Mouse (Mus musculus) urinary bladder, postnatal 14 days (tissue): ENCODE data around the gene E030018B13Rik.

ENCODE experiments used
- DNase-seq: peaks from one replicate; pipeline ENCODE4 v3.0.0; 2021; ENCODE audit warnings: low spot score

E030018B13Rik gene

DNA sequence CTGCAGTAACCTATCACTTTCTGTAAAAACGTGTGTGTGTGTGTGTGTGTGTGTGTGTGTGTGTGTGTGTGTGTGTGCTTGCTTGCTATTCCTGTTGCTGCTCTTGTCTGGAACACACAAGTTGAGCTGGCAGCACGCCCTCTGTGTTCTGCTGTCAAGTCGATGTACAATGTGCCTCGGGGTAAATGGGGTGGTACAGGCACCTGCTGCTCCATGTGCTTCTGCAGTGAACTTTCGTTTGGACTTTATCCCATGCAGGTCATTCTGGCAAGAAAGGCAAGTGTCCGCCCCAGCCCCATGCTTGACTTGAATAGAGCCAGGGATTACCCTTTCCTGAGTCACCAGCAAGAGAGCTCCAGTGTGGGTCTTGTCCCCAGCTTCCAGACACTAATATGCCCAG lies 1.0 kb downstream of the E030018B13Rik start:
- peak; percentile 63 for DNase-seq

DNA sequence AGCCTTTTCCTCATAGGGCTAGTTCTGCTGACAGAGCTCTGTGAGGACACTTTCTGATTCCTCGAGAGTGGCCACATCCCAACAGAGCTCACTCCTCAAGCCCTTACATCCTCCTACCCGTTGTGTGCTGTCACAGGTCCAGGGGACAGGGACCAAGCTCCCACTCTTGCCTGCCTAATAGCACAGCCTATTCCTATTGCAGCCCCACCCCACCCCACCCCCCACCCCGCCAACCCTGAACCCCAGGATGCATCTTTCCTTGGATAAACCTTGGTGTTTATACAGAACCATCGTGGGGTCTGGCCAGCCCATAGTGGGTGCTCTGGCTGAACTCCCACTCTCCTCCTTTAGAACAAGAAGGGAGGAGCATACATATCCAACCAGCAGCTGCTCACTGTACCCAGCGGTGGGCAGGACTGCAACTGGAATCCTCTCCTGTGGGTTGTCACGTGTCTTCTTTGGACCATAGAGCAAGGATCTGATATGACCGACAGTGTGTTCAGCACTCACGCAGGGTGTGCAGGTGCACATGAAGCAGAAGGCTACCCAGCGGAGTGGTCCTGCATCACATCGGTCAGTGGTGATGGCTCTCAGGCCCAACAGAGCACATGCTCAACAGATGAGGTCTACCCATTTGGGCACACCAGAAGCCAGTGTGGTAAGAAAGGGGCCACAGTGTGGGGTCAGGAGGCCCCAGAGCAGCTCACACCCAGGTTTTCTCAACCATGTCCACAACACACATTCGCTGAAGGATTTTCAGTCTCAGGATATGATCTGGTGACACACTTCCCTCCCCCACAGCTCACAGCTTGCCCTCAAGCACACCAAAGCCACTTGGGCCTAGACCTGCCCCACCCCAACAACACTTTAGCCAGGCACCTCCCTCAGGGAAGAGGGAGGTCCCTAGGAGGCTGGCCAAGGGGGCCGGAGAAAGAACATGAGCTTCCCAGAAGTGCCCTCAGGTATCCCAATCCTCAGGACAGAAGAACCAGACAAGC lies 2.4 kb downstream of the E030018B13Rik start:
- no peak for DNase-seq

DNA sequence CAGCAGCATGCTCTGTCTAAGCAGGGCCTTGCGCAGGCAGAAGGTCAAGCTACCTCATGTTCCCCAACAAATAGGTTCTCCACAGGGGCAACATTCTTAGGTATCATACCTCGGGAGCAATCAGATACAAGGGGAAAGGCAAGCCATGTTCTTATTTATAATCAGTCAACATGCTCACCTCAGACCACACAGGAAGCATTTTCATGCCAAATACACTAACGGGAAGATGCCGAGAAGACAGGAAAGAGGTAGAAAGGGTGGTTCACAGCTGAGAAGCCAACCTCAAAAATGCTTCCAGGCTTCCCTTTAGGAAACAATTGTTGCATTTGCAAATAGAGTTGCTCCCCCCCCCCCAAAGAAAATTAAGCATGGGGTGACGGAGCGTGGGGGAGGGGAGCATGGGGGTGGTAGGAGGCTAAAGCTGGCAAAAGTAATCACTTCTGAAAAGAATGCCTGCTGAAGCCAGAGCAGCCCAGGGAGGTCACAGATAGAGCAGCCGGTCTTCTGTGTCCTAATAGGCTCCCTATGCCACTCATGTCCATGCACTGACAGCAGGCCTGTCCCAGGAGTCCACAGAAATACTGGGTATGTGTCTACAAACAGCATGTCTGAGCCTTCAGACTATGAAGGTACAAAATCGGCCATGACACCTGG lies 5.4 kb downstream of the E030018B13Rik start:
- DNase-seq, result no peak

DNA sequence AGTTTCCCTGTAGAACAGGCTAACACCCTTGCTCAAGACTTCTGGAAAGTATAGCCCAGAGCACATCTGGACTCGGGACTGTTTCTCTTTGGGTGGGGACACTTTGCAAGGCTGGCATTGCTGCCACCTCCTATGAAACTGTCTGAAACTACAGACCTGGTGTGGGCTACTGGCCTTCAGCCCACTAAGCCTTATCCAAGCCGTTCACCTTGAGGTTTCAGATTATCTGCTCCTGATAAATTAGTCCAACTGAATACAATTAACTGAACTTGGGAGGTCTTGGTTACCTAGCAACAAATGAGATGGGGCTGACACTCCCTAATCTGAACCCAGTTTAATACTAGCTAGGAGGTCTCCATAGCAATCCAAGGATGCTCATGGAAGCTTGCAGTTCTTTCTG lies 5.9 kb downstream of the E030018B13Rik start:
- no peak for DNase-seq

DNA sequence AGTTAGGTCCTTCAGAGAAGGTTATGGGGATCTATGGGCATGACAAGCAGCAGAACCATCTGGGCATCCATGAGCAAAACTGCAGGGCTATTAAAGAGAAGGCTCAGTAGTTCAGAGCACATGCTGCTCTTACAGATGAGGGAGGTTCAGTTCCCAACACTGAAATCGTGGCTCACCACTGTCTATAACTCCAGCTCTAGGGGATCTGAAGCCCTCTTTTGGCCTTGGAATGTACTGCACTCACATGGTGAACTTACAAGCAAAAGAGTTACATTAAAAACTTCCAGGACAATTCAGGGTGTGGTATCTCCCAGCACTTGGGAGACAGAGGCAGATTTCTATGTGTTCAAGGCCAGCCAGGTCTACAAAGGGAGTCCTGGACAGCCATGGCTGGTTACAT lies 6.3 kb downstream of the E030018B13Rik start:
- DNase-seq, result no peak

DNA sequence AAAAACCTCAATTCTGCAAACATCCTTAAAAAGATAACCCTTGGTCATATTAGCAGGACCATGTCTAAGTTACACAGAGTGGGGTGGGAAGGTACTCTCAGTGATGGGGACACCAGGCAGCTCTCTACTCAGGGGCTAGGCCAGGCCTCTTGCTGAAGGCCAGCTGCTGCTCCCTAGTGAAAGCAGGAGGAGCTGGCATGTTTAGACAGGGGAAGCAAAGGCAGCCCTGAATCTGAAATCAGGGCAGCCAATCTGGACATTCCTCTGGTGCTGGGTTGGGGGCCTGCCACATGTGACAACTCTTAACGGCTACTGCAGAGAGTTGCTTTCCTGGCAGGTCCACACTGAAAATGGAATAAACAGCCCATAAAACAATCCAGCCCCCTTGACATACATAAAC lies 7.5 kb downstream of the E030018B13Rik start:
- DNase-seq, result no peak

DNA sequence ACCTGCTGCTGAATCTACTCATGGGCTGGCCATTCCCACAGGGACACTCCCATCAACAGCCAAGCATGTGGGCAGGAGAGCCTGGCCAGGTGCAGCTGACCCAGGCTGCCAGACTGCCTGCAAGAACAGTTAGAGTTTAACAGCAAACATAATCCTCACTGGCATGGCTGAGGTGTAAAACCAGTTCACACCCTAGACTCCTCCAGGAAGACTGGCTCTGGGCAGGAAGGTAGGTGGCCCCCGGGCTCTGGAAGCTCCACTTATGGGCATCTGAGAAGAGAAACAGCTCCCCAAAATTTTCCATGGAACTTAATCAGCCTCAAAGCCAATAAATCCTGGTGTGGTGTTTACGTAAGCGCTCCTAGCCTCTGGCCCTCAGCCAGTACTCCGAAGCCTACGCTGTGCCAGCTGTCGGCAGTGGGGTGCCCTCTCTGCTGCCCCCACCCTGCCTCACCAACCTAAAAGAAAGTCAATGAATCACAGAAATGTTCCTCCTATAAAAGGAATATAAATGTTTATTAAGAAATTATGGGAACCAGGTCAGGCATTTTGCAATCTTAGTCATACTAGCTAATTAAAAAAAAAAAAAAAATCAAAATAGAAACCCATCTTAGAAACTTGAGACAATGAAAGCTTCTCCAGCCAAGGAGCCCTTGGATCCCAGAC lies 8.2 kb downstream of the E030018B13Rik start:
- peak; percentile 77 for DNase-seq

DNA sequence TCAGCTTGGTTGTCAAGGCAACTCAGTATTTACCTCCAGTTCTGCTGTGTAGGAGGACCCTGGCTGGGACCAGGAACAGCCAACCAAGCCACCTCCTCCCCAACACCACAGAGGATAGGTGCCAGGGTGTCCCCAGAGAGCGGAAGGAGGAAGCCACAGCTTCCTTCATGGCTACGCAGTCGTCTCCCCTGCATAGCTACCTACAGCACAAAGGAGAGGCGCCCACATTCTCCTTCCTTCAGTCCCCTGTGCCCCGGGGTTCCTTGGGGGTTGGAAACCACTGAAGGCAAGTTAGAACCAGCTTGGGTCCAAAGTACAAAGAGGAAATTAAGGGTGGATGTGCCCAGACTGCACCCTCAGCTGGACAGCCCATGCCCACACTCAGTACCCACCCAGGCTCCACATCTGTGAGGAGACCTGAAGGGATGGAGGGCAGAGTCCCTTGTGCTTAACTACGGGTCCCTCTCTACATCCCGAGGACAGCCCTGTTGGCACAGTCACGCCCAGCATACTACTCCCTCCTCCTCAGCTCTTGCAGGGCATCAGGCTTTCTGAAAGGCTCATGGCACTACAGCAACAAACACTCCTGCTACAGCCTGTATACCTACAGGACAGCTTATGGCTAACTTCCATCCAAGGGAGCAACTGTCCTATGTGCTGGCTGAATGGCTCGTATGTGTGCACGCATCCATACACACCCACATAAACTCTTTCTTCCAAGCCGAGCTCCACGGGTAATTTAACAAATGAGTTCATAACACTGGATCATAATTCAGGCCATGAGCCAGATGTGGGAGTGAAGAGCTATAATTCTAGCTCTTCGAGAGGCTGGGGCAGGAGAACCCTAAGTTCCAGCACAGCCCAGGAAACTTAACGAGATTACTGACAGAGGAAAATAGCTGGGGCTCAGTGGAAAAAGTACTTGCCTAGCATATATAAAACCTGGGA lies 9.0 kb downstream of the E030018B13Rik start:
- DNase-seq, result peak; percentile 50

DNA sequence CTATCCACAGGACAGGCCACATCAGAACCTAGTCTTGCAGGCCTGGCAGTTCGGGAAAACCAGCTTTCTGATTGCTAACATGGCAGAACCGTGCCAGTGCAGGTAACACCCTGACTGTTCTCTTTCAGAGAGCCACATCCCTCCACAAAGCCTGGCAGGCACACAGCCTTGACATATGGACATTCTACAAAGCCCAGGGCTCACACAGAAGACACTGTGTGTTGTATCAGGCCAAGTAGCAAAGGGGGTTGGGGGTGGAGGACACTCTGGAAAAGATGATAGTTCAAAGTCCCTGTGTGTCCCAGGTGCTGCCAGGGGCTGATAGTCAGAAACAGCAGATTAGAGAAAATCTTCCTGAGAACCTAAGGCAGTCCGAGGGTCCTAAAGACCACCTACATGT lies 9.8 kb downstream of the E030018B13Rik start:
- DNase-seq, result no peak

DNA sequence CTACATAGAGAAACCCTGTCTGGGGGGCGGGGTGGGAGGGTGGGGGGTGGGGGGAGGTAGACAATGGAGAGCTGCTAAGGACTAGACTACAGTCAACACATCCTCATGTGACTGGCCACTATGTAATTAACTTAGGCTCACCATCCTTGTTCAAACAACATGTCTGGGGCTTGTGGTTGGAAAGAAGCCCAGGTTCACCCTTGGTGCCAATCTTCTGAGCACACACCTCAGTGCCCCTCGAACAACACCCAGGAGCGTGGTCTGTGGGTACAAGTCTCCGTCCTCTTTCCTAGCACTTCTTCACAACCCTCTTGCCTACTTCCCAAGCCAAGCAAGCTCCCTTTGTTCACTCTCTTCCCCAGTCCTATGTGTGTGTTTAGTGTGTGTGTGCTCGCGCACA lies 10.5 kb downstream of the E030018B13Rik start:
- DNase-seq, result no peak

DNA sequence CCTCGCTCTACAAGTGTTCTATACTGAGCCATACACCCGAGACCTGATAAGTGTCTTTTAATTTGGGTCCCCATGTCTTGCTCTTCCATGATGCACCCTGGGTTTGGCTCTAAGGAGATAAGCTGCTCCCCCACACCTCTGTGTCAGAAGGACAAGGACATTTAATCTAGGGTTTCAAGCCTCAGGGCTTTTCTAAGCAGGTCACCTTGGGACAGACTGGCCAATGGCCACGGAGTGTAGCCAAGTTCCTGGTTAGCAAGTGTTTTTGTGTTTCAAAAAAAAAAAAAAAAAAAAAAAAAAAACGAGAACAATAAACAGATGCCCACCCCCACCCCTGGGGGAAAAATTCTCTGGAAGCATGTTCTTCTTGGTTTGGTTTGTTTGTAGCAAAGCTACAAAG lies 12.4 kb downstream of the E030018B13Rik start:
- DNase-seq, result no peak

DNA sequence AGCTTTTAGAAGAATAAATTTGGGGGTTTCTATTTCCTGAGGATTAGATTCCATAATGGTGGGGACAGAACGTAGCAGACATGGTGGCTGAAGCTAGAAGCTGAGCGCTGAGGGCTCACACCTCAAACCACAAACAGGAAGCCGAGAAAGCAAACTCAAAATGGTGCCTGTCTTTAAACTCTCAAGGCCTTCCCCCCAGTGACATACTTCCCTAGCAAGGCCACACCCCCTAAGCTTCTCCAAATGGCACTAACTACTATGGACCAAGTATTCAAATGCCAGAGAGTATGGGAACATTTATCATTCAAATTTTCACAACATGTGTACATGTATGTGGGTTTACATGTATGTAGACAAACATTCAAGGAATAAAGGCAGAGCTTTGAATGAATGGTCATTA lies 13.5 kb downstream of the E030018B13Rik start:
- DNase-seq, result no peak

DNA sequence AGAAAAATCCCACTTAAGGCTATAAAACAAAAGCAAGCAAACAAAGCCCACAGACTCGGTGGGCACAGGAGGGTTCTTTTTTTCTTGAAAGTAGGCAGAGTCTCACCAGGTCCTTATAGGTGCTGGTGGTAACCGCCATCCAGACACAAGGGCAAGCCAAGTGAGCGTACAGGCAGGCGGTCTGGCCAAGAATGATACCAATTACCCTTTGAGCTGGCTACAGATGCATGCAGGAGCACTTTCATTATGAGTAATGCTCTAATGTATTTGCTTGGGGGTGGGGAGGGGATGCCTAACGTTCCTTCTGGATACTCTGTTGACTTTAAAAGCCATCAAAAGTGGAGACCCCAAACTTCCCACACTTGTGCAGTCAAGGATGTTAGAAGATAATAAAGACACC lies 14.1 kb downstream of the E030018B13Rik start:
- DNase-seq, result no peak

DNA sequence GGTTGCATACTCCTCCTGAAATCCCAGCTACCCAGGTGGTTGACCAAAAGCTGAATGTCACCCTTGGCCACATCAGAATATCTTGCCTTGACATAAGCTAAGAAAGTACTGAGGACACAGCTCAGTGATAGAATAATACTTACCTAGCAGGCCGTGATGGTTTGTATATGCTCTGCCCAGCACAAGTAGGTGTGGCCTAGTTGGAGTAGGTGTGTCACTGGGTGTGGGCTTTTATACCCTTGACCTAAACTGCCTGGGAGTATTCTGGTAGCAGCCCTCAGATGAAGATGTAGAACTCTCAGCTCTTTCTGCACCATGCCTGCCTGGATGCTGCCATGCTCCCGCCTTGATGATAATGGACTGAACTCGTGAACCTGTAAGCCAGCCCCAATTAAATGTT lies 15.8 kb downstream of the E030018B13Rik start:
- DNase-seq, result no peak

DNA sequence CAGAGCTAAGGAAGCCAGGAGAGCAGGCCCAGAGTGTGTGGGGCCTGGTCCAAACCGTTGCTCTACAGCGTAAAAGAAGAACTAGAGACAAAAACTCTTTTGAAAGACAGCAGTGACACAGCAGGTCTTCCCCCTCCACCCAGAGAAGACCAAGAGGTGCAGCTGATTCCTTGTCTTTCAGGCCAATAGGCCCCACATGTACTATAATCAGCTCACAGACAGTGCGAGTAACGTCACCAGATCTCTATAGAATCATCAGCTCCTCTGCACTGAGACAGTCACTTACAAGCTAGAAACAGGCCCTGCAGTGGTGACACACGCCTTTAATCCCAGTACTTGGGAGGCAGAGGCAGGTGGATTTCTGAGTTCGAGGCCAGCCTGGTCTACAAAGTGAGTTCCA lies 17.2 kb downstream of the E030018B13Rik start:
- DNase-seq, result no peak

DNA sequence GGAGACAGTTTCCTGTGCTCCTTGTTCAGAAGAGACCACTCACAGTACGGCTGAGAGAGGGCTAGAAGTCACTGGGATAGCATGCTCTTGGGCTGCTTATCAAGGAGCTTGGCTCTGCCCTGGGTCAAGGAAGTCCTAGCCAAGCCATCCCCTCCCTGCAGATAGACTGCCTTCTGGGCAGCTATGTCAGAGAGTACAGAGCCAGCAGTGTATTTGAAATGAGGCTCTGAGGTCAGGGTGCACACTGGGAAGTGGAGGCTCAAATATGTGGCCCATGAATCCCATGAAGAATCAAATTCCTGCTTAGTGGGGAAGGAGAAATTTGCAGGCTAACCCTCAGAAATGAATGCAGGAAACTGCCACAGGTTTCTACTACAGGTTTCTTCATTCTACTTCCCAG lies 17.9 kb downstream of the E030018B13Rik start:
- DNase-seq, result no peak

DNA sequence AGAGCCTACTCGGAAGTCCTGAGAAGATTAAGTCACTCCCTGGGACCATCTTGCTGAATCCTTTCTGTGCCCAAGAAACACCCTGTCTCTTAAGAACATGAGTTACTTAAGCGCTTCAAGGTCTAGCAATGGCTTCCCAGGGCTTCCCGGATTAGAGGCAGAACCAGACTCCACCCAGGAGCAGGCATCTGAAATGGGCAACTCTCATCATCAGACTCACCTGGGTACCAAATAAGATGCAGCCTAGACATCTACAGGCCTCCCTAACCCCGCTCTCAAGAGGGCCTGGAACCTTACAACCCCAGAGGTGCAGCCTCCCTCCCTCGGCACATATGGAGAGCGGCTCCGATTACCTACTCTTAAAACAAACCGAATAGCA lies 19.1 kb downstream of the E030018B13Rik start:
- no peak for DNase-seq

DNA sequence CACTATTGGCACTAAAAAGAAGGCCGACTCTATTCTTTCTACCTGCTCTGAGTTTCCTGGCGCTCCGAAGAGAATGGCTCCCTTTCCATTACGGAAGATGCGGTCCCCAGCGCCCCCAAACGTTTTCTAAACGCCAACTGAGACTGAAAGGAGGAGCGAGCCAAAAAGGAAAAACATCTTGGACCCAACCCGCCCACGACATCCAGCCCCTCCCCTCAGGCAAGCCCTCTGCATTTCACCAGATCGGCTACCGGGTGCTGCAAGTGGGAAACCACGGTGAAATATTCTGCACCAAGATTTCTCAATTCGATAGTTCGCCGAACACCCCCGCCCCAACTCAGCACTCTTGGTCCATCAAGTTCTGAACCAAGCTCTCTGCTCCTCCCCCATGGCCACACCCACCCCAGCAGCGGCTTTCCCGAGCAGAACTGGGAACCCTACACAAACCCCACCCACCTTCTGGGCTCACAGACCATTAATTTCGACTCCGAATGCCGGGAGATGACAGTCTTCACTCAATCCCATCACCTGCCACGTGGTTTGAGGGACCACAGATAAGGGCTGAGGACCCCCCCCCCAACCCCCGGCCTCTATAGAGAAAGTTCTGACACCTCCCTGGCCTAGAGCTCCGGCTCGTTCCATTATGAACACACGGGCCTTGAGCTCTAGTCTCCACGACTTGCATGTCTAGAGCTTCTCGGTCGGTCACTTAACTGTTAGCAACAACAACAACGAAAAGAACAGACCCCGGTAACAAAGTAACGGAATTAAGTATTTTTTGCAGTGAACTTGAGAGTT lies 19.7 kb downstream of the E030018B13Rik start:
- DNase-seq, result peak; percentile 85

DNA sequence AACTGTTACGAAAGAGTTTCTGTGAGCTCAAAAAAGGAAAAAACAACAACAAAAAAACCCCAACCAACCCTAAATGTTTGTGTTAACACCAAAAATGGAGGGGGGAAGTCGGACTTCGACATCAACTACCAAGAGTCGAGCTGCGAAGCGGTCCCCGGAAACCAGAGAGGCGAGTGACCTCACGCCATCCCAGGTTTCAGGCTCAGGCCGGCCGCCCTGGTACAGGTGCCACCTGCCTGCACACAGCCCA lies 20.3 kb downstream of the E030018B13Rik start:
- DNase-seq, result no peak

DNA sequence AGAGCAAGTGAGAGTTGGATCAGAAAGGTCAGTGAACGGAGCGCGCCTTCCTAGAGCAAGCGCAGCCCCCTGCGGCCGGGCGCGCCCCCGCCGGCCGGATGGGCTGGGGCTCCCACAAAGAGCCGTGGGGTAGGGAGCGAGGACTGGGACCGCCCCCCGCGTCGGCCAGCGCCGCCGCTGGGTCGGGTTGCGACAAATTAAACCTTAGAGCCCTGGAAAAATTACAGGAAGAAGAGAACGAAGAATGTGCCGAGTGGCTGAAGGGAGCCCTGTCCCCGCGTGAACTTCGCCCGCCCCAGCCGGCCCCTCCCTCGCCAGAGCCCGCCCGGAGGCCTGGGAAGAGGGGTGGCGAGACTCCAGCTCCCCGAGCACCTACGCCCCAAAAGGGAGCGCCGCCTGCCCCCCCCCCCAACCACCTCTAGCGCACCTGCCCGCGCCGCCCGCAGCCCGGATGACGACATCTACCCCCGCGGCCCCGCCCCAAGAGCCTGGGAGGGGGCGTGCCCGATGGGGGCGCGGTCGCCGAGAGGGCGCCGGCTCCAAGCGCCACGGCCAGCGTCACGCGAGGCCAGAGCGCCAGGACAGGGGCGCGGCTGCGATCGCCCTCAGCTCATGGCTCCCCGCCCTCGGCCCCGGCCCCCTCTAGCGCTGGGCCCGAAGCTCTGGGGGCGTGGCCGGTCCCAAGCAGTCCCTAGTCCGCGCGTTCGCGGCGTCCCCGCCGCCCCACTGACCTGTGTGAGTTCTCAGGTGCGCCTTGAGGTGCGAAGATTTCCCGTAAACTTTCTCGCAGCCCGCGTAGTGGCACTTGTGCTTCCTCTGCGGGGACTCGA lies 20.8 kb downstream of the E030018B13Rik start:
- DNase-seq, result peak; percentile 89
